Mouse (Mus musculus) liver, embryonic 13.5 days (tissue): Measurements from ENCODE around the gene Mog. TPM values are rescaled to one million over a fixed set of nuclear protein-coding genes. Genes with fewer than 3 reads are reported as not detected.

Experiments
- polyA plus RNA-seq: library from polyadenylated mRNA; unstranded; fragments of >200 nt; fragmentation: Nextera tagmentation; extraction: Ambion mirVana; gene quantifications from 2 replicates; pipeline ENCODE4 v1.2.1, GENCODE M21; 2015

The Mog gene
- polyA plus RNA-seq, 1 experiment from 2014 or later = not detected

Other genes starting within 250 kb of the Mog start
- not detected in 2 replicates for gene H2-M10.6, start 211.2 kb downstream of the Mog start, polyA plus RNA-seq
- gene Trim26, start 186.3 kb downstream of the Mog start, polyA plus RNA-seq = 12.1 and 12.4 TPM in 2 replicates
- 0.22 and 0.34 TPM in 2 replicates for gene Trim15, start 156.2 kb downstream of the Mog start, polyA plus RNA-seq
- 286 and 323 TPM in 2 replicates for gene Trim10, start 153.8 kb downstream of the Mog start, polyA plus RNA-seq
- 0.17 TPM in 1 of 2 replicates, not detected in the other for gene Trim40, start 133.3 kb downstream of the Mog start, polyA plus RNA-seq
- gene Trim31, start 125.3 kb downstream of the Mog start, polyA plus RNA-seq = 0.09 TPM in 1 of 2 replicates, not detected in the other
- gene Rnf39, start 80.5 kb downstream of the Mog start, polyA plus RNA-seq = not detected in 2 replicates
- gene Ppp1r11, start 71.7 kb downstream of the Mog start, polyA plus RNA-seq = 38.7 and 40.1 TPM in 2 replicates
- gene Znrd1, start 64.8 kb downstream of the Mog start, polyA plus RNA-seq = 31.7 and 31.8 TPM in 2 replicates
- gene Znrd1as, start 64.8 kb downstream of the Mog start, polyA plus RNA-seq = 3.5 and 4.8 TPM in 2 replicates
- gene 2410137M14Rik, start 42.2 kb downstream of the Mog start, polyA plus RNA-seq = not detected in 2 replicates
- not detected in 2 replicates for gene H2-M5, start 33.9 kb downstream of the Mog start, polyA plus RNA-seq
- 4.6 TPM in 2 replicates for gene Zfp57, start 22.2 kb downstream of the Mog start, polyA plus RNA-seq
- gene Gabbr1, start 22.6 kb upstream of the Mog start, polyA plus RNA-seq = 0.43 and 0.51 TPM in 2 replicates
- not detected in 2 replicates for gene Olfr90, start 65.1 kb upstream of the Mog start, polyA plus RNA-seq
- not detected in 2 replicates for gene Olfr91, start 74.9 kb upstream of the Mog start, polyA plus RNA-seq
- not detected in 2 replicates for gene Olfr92, start 96.7 kb upstream of the Mog start, polyA plus RNA-seq
- gene Olfr93, start 138.1 kb upstream of the Mog start, polyA plus RNA-seq = not detected in 2 replicates
- gene Ubd, start 170.5 kb upstream of the Mog start, polyA plus RNA-seq = not detected in 2 replicates
- gene Olfr94, start 177.6 kb upstream of the Mog start, polyA plus RNA-seq = not detected in 2 replicates
- not detected in 2 replicates for gene Olfr95, start 189.7 kb upstream of the Mog start, polyA plus RNA-seq
- not detected in 2 replicates for gene Olfr96, start 196.7 kb upstream of the Mog start, polyA plus RNA-seq
- gene Olfr97, start 213.9 kb upstream of the Mog start, polyA plus RNA-seq = not detected in 2 replicates
- gene Olfr98, start 240.4 kb upstream of the Mog start, polyA plus RNA-seq = not detected in 2 replicates
- 1.3 and 1.5 TPM in 2 replicates for gene H2-M3, start 246.8 kb upstream of the Mog start, polyA plus RNA-seq